In the genomic region with DNA sequence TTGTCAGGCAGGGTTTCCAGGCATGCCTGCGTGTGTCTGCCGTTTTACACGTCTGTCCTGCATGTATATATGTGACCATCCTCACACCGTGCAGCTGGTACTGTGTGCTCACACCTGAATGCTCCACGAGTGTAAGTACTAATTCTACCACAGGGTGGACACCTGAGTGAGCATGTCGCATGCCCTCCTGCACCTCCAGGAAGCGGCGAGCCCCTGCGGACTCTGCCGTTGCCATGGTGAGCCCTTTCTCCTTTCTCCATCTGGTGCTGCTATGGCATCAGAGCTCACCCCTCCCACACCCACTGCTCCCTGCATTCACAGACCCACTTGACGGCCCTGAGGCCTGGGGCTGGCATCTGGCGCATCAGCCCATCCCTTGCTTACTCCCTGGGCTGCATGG, we compare ENCODE assay signal across 11 mouse cellular contexts. TPM values are rescaled to one million over a fixed set of nuclear protein-coding genes. Genes with fewer than 3 reads are reported as not detected.
DNase-seq lines count a peak whose midpoint lies in the region; ATAC-seq lines count a peak whose summit lies in the region.
"Had no signal": no experiment of that assay in that cellular context is flagged by ENCODE, and none has a peak within 500 bp of the region (broad histone marks: within the 10 kb centered on the region; RNA-seq: fewer than 3 reads in every experiment).

No protein-coding gene starts in this region.

- no peak overlapping the region for H3K4me3 ChIP-seq in hindbrain, embryonic 12.5 days
- no peak overlapping the region for H3K4me3 ChIP-seq in neural tube, embryonic 12.5 days
- H3K4me3 ChIP-seq: lung, embryonic 15.5 days had no signal

- 50% methylated on average over 12 of the region's 12 CpGs for WGBS in hindbrain, embryonic 12.5 days
- WGBS in neural tube, embryonic 12.5 days = 53% methylated on average over 12 of the region's 12 CpGs

- no peaks in the 10 kb centered on the region for H3K27me3 ChIP-seq in hindbrain, embryonic 12.5 days
- 0 out of 2 replicates have a peak, but pooled peaks cover under 1% of the 10 kb centered on the region for H3K27me3 ChIP-seq in neural tube, embryonic 12.5 days (replicated peaks)
- H3K27me3 ChIP-seq: lung, embryonic 15.5 days had no signal

- peak overlapping the region; percentile 50; the same call in 1 of the 2 replicates for H3K27ac ChIP-seq in hindbrain, embryonic 12.5 days
- no peak overlapping the region for H3K27ac ChIP-seq in neural tube, embryonic 12.5 days
- H3K27ac ChIP-seq: lung, embryonic 15.5 days had no signal

- H3K36me3 ChIP-seq in hindbrain, embryonic 12.5 days = no peaks in the 10 kb centered on the region
- no peaks in the 10 kb centered on the region for H3K36me3 ChIP-seq in neural tube, embryonic 12.5 days
- H3K36me3 ChIP-seq: lung, embryonic 15.5 days had no signal

- peaks cover 29% of the 10 kb centered on the region for H3K4me1 ChIP-seq in hindbrain, embryonic 12.5 days
- H3K4me1 ChIP-seq in neural tube, embryonic 12.5 days = peaks cover 31% of the 10 kb centered on the region
- H3K4me1 ChIP-seq: lung, embryonic 15.5 days had no signal

- H3K9ac ChIP-seq in hindbrain, embryonic 12.5 days = no peak overlapping the region
- H3K9ac ChIP-seq in neural tube, embryonic 12.5 days = 0 out of 2 replicates have a peak overlapping the region, but pooled peaks have one; percentile 5
- H3K9ac ChIP-seq: lung, embryonic 15.5 days had no signal

- no peaks in the 10 kb centered on the region for H3K9me3 ChIP-seq in hindbrain, embryonic 12.5 days (replicated peaks)
- no peaks in the 10 kb centered on the region for H3K9me3 ChIP-seq in neural tube, embryonic 12.5 days
- H3K9me3 ChIP-seq: lung, embryonic 15.5 days had no signal

- DNase-seq in frontal cortex, adult 2 months (ENCODE audit: extremely low spot score in 1 of 2, low spot score in 1 of 2) = no peak
- DNase-seq in cerebellum, postnatal 25 days = peak; percentile 79 to 82
- DNase-seq in layer of hippocampus, adult 11-12 months (ENCODE audit: low spot score) = no peak
- no peak for DNase-seq in c-Kit-positive CD71-positive TER-119-positive erythroid progenitor cells, embryonic 14.5 days (ENCODE audit: low spot score)
- DNase-seq: right cerebral cortex, adult 18-20 months; thymus, postnatal 36 days had no signal

- H3K4me2 ChIP-seq in hindbrain, embryonic 12.5 days (replicated peaks) = no peak overlapping the region
- peak overlapping the region; percentile 3; the same call in 1 of the 2 replicates for H3K4me2 ChIP-seq in neural tube, embryonic 12.5 days (replicated peaks)
- H3K4me2 ChIP-seq: lung, embryonic 15.5 days had no signal

- peak; percentile 22; the same call in 1 of the 2 replicates for ATAC-seq in frontal cortex, adult (ENCODE audit: low TSS enrichment)
- peak; percentile 53 for ATAC-seq in hindbrain, embryonic 12.5 days (ENCODE audit: low FRiP score)
- ATAC-seq in neural tube, embryonic 12.5 days (ENCODE audit: low FRiP score, low read depth) = peak; percentile 51; the same call in 1 of the 2 replicates
- no peak for ATAC-seq in megakaryocyte, adult 5-6 weeks (ENCODE audit: poor library complexity, severe bottlenecking)

RNA-seq across cellular contexts. Expression of gene Aatk, which starts 24.1 kb away (rescaled TPM):
- 182 and 188 TPM in 2 replicates for polyA plus RNA-seq in frontal cortex, adult 2 months (2012; rRNA removed)
- polyA plus RNA-seq in hindbrain, embryonic 12.5 days (2016; fragmentation: Nextera tagmentation; extraction: Ambion mirVana) = 12.6 and 13.5 TPM in 2 replicates
- polyA plus RNA-seq in neural tube, embryonic 12.5 days (2016; fragmentation: Nextera tagmentation; extraction: Ambion mirVana) = 14.6 and 17.6 TPM in 2 replicates
- total RNA-seq in megakaryocyte, adult 5-6 weeks (2015) = 3.4 and 5.7 TPM in 2 replicates
- 4.4 and 5.2 TPM in 2 replicates for total RNA-seq in megakaryocyte, adult 5-6 weeks (2017)

Comparison
In these comparisons a context has a peak if more than half of its experiments do, and no peak if none do; other contexts are left out.
1. DNase-seq: peak in cerebellum, postnatal 25 days (2 of 2); none in frontal cortex, adult 2 months (0 of 2), layer of hippocampus, adult 11-12 months (single experiment) and c-Kit-positive CD71-positive TER-119-positive erythroid progenitor cells, embryonic 14.5 days (single experiment).